Mouse (Mus musculus) ES-E14 (cell line): ENCODE measurements around the gene Chst15.

Experiments
- CHD2 ChIP-seq: IDR thresholded peaks from 2 replicates; pipeline ENCODE4 v1.6.1; 2014; ENCODE audit warnings: mild to moderate bottlenecking, low read depth, low read length, inconsistent platforms
- MAFK ChIP-seq: IDR thresholded peaks from 2 replicates; pipeline ENCODE4 v1.6.1; 2014; ENCODE audit warnings: mild to moderate bottlenecking, low read depth, low read length, inconsistent platforms; ENCODE audit not compliant: insufficient read depth
- ZC3H11A ChIP-seq: IDR thresholded peaks from 2 replicates; pipeline ENCODE4 v1.6.1; 2012; ENCODE audit warnings: low read depth, mild to moderate bottlenecking, inconsistent platforms, low read length, borderline replicate concordance

DNA sequence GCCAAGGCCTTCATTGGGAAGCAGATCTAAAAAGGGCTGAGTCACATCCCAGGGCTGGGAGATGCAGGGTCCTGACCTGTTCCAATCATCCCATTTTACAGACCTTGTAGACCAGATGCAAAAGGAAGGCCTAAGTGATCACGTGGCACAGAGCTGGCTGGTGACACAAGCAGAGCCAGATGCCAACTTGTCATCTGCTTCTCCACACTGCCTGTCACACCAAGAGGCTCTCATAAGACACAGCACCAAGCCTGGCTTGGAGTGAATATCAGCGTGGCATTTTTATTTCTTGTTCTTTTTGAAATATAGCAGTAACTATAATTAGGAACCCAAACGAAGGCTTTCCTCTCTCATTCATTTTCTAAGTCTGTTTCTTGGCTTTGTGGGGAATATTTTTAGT lies 52.3 kb downstream of the Chst15 start:
- peak; percentile 58; the same call in 1 of the 2 replicates for TF ChIP-seq MAFK
- no peak for TF ChIP-seq CHD2
- TF ChIP-seq ZC3H11A: no peak
